Mouse (Mus musculus) cerebellum, adult 2 months (tissue): ENCODE measurements around the gene Triobp. TPM values are rescaled to one million over a fixed set of nuclear protein-coding genes. Genes with fewer than 3 reads are reported as not detected.

Experiments
- DNase-seq, 2 experiments: peaks; one replicate each; pipeline ENCODE4 v3.0.0; 2021
- H3K27ac ChIP-seq: fragments of 200-500 bp; 2 replicates; pipeline ENCODE4 v1.5.1; 2012; ENCODE audit warnings: low read length, control low read depth, inconsistent platforms; ENCODE audit not compliant: insufficient read depth
- H3K27me3 ChIP-seq: fragments of 200-500 bp; 2 replicates; pipeline ENCODE4 v1.6.1; 2012; ENCODE audit warnings: inconsistent platforms, mild to moderate bottlenecking, low read length, moderate library complexity; ENCODE audit not compliant: control insufficient read depth, insufficient read depth
- H3K4me1 ChIP-seq: fragments of 200-500 bp; 2 replicates; pipeline ENCODE4 v1.6.1; 2011; ENCODE audit warnings: low read length; ENCODE audit not compliant: control insufficient read depth, insufficient read depth
- H3K4me3 ChIP-seq: fragments of 200-500 bp; replicated peaks from 2 replicates; pipeline ENCODE3; 2011; ENCODE audit warnings: mild to moderate bottlenecking, low read depth, low read length, control low read depth; ENCODE audit not compliant: insufficient read depth
- CTCF ChIP-seq: fragments of 200-500 bp; IDR thresholded peaks from 2 replicates; pipeline ENCODE4 v1.5.1; 2011; ENCODE audit warnings: low read depth, mild to moderate bottlenecking, control low read depth, low read length, moderate library complexity, borderline replicate concordance; ENCODE audit not compliant: insufficient read depth
- POLR2A ChIP-seq: fragments of 200-500 bp; IDR thresholded peaks from 2 replicates; pipeline ENCODE4 v1.6.1; 2011; ENCODE audit warnings: low read length, control low read depth, borderline replicate concordance; ENCODE audit not compliant: insufficient read depth
- WGBS: fragments of 180-500 bp; shearing (Covaris S2); methylation state at CpG from one replicate; pipeline ENCODE4 v1.1.7; 2018; 5-methylcytosine and 5-hydroxymethylcytosine counted together
- polyA plus RNA-seq: library from polyadenylated mRNA; depleted of rRNA; stranded (reverse); fragments of >200 nt; gene quantifications from 2 replicates; pipeline ENCODE4 v1.2.3, GENCODE M21; 2012; rRNA removed

Triobp gene
- 35.3 and 39.4 TPM in 2 replicates for polyA plus RNA-seq

GRCm38 (mm10) chr15:78947657-78948056 lies at the start of gene Triobp:
Gene Triobp (plus strand): TSS chr15:78947724.
- H3K4me3 ChIP-seq = peak within 1 kb of the TSS; percentile 77
- WGBS = 0% methylated on average over 24 of the region's 24 CpGs

GRCm38 (mm10) chr15:78898507-78899001 lies 49.0 kb upstream of the Triobp start:
- Histone ChIP-seq H3K4me3 (no peak overlapping the region), H3K27me3 (no peaks in the 10 kb centered on the region), H3K4me1 (no peaks in the 10 kb centered on the region; the same call in none of the 2 replicates), H3K27ac (no peak overlapping the region)
- 77% methylated on average over 6 of the region's 6 CpGs for WGBS
- no peak for TF ChIP-seq CTCF
- no peak for TF ChIP-seq POLR2A
- DNase-seq = no peak

More at GRCm38 (mm10) chr15:78947657-78948056, at the start of gene Triobp:
- peak; percentile 88 to 96 for DNase-seq
- Histone ChIP-seq H3K27ac (peak within 1 kb of the TSS; percentile 31), H3K4me1 (0 out of 2 replicates have a peak, but pooled peaks cover 3% of the 10 kb centered on the region), H3K27me3 (no peaks in the 10 kb centered on the region)
- TF ChIP-seq CTCF = no peak
- TF ChIP-seq POLR2A = peak; percentile 65; the same call in 1 of the 2 replicates

- peak within 1 kb of the TSS; percentile 69 for H3K4me3 ChIP-seq
- no peaks in the 10 kb centered on the region for H3K27me3 ChIP-seq
- no peak for DNase-seq
- H3K4me1 ChIP-seq = no peaks in the 10 kb centered on the region; the same call in none of the 2 replicates
- 12% methylated on average over 19 of the region's 20 CpGs for WGBS
- TF ChIP-seq CTCF (no peak), POLR2A (no peak)
- H3K27ac ChIP-seq = no peak within 1 kb of the TSS
These were observed 48.1 kb upstream of the Triobp start, which contains the start of gene Gm49510 for GRCm38 (mm10) chr15:78899409-78899739. Gene Gm49510 (plus strand): TSS chr15:78899667.

GRCm38 (mm10) chr15:78899740-78900584 lies 47.6 kb upstream of the Triobp start, which contains the start of gene Sh3bp1:
Gene Sh3bp1 (plus strand): TSS chr15:78899768.
- H3K27me3 ChIP-seq = no peaks in the 10 kb centered on the region
- TF ChIP-seq CTCF = no peak
- no peak for TF ChIP-seq POLR2A
- no peak within 1 kb of the TSS for H3K27ac ChIP-seq
- peak; percentile 46 to 61 for DNase-seq
- 6% methylated on average over 47 of the region's 47 CpGs for WGBS
- H3K4me3 ChIP-seq = peak within 1 kb of the TSS; percentile 69
- no peaks in the 10 kb centered on the region; the same call in none of the 2 replicates for H3K4me1 ChIP-seq

- WGBS = 69% methylated on average over 18 of the region's 18 CpGs
- TF ChIP-seq POLR2A (no peak), CTCF (no peak)
- Histone ChIP-seq H3K4me3 (no peak overlapping the region), H3K4me1 (no peaks in the 10 kb centered on the region; the same call in none of the 2 replicates), H3K27me3 (no peaks in the 10 kb centered on the region), H3K27ac (no peak overlapping the region)
- DNase-seq = no peak
These were observed 46.7 kb upstream of the Triobp start for GRCm38 (mm10) chr15:78900585-78901421.

GRCm38 (mm10) chr15:78901422-78901789 lies 46.1 kb upstream of the Triobp start:
- 80% methylated on average over 8 of the region's 8 CpGs for WGBS
- no peaks in the 10 kb centered on the region; the same call in none of the 2 replicates for H3K4me1 ChIP-seq
- H3K27me3 ChIP-seq = no peaks in the 10 kb centered on the region
- H3K4me3 ChIP-seq = no peak overlapping the region
- no peak for DNase-seq
- TF ChIP-seq CTCF (no peak), POLR2A (no peak)
- H3K27ac ChIP-seq = no peak overlapping the region

GRCm38 (mm10) chr15:78903243-78903642 lies 44.3 kb upstream of the Triobp start:
- peak; percentile 83 for TF ChIP-seq CTCF
- no peak for TF ChIP-seq POLR2A
- no peak overlapping the region for H3K27ac ChIP-seq
- DNase-seq = peak; percentile 76 to 82
- whole genome bisulfite sequencing = 3% methylated on average over 2 of the region's 2 CpGs
- H3K4me3 ChIP-seq = no peak overlapping the region
- no peaks in the 10 kb centered on the region for H3K27me3 ChIP-seq
- no peaks in the 10 kb centered on the region; the same call in 1 of the 2 replicates for H3K4me1 ChIP-seq
